Mouse (Mus musculus): ENCODE measurements around the gene Heatr5a.

Gene Heatr5a

DNA sequence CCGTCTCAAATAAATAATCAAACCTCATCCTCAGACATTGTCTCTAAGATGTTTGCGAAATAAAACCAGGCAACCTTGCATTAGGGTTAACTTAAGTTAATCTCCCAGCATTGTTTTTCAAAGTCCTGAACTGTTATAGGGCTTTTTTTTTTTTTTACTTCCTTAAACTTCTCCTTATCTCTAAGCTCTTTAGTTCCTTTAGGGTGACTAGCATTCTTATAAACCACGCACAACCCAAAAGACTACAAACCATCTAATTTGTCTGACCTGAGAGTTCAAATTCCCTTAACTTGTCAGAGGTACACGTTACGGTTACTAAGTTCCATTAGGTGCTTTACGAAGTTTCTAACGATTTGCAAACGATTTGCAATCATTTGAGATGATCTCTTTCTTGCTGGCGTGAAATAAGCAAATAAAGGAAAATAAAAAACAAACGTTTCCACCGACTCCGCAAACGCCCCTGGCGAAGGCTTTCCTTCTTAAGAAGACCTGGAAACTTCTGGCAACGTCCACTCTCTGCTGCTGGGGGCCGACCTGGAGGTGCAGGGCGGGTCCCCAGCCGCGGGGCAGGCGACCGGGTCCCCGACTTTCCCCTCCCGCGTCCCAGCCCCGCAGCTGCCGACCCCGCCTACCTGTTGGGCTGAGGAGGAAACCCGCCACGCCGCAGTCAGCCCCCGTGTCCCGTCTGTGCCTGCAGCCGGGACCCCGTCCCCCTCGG is 610 bp downstream of the Heatr5a start:
- no peak for DNase-seq

DNA sequence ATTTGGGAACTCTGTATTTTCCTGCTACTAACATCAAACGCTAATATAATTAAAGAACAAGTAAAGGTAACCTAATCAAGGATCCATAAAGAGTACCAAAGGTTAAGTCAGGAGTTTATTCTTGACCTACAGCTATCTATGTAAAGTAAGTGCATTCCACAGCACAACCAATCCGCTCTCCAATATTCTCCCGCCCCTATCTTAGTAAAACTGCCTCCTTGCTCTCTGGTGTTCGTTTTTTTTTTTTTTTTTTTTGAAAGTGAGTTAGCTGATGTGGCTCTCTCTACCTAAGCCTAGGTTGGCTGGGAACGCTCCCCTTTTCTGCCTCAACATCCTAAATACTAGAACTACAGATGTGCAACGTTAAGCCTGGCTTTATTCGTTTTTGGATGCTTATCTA is 1.2 kb downstream of the Heatr5a start:
- DNase-seq, result no peak

DNA sequence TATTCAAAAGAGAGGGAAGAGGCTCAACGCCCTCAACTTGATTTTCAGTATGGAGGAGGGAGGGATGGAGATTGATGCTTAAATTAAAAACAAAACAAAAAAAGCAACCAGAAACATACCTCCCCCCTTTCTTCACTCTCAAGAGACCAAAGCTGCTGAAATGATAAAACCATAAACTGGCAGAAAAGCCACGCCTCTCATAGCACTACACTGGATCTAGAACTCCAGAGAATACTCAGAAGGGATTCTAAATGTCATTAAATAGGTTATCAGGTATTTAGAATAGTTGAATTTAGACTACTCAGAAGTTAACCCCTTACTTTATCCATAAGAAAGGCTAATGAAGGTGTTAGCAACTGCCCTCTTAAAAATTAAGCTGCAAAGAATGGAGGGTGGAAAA is 2.0 kb downstream of the Heatr5a start:
- no peak for DNase-seq

DNA sequence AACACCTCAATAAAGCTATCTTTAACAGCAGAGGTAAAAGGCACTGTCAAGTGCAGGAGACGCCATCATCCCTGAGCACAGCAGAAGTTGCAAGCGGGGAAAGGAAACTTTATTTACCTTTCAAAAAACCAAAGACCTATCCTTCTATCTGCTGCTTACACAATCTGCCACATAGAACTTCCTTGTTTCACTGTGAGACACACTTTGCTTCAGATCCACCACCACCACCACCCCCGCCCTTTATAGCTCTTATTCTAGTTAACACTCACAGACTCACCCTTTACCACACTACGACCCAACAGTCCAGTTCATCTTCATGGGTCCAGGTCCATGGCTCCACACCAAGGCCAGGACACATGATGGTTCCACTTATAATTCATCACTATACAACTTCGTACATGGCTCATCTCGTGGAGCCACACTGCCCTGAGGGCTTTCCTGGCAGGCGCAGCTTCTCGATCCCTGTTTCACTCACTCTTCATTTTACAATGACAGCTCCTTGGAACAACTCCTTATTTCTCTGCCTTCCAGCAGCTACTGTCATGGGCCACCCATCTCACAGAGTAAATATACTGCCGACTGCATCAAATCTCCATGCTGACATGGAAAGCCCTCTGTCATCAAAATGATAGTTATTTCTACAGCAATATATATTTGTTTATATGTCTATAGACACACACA is 3.1 kb downstream of the Heatr5a start:
- DNase-seq, result no peak

DNA sequence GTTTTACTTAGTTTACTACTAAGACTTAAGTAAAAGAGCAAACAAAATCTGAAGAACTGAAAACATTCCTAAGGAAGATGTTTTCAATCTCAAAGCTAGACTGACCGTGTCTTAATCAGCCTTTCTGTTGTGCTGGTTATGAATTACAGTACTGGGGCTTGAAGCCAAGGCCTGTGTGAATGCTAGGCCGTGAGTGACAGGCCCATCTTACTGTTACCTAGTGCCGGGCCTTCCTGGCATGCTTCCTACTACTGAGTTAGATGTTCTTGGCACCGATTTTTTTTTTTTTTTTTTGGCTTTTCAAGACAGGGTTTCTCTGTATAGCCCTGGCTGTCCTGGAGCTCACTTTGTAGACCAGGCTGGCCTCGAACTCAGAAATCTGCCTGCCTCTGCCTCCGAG is 13.5 kb downstream of the Heatr5a start:
- no peak for DNase-seq

DNA sequence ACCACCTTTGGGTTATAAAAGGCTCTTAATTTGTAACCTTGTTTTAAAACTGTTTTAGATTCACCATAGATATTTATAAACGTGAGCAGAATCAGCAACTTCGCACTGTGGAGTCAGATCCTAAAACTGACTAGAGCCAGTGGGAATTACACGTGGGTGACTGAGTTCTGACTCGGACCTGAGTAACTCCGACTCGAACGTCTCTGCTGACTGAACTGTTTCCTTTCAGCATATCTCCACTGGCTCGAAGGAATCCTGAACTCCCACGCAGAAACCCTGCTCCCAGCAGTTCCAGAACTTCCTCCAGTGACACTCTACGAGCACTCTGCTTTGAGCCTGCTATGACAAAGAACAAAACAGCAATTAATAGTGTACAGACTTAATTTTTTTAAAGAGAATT is 18.8 kb downstream of the Heatr5a start:
- no peak for DNase-seq

DNA sequence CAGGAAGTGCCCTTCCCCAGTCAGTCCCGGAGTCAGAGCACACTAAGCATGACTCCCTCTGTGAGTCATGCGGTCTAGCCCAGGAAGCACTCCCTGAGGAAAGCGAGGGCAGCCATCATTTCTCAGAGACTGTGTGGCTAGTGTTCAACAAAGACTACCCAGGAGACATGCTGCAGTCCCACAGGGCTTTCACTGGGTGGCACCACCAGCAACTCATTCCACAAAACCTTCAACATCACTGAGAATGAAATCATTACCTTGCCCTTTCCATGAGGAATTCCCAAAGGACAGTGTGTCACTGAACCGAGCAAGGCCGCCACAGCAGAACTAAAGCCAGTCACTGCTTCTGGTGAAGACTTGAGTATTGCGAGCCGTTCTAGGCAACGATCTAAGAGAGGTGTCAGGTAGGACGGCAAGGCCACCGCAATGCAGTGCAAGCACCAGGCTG is 23.6 kb downstream of the Heatr5a start:
- DNase-seq, result no peak

DNA sequence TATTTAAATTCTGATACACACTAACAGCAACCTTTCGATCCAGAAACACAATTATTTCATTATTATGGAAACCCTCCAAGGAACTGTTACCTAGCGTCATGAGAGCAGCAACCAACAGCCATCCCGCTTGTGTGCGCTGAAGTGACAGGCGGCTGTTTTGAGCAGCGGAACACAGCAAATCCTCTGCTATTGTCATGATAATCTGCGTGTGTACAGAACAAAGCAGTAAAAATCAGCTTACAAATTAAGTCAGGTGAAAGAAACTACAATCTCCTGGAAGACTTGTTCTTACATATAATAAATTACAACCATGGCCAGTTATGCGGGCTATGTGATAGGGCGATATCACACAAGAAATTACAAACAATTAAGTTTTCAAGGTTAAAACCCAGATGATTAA is 25.8 kb downstream of the Heatr5a start:
- no peak for DNase-seq

DNA sequence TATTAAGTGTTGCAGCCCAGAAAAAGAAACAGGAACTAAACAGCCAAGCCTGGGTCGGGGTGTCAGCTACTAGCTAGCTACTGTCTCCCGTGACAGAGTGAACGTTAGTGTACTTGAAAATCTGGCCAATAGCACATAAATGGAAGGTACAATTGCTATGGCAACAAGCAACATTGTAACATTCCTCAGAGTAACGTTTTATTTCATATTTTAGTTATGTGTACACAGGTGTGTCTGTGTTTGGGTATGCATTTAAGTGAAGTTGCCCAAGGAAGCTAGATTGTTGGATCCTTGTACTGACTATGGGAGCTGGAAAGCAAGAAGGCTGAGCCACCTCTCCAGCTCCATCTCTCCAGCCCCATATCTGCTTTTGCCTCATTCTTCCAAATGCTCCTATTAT is 31.3 kb downstream of the Heatr5a start:
- DNase-seq, result no peak

DNA sequence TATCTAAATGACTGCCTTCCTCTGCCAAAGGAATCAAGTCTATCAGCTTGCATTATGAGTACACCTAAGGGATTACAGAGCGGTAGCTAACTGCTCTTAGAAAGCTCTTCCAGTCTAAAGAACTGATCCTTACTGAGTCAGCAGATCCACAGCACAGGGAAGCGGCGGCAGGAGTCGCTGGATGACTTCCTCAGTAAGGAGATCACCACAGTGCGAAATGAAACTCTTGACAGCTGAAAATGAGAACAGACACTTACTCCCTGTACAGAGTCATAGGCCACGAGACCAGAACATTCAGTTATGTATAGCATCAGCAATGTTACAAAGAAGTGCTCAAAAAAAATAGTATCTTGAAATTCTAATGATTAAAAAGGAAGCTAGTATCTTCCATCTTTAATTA is 33.2 kb downstream of the Heatr5a start:
- no peak for DNase-seq

DNA sequence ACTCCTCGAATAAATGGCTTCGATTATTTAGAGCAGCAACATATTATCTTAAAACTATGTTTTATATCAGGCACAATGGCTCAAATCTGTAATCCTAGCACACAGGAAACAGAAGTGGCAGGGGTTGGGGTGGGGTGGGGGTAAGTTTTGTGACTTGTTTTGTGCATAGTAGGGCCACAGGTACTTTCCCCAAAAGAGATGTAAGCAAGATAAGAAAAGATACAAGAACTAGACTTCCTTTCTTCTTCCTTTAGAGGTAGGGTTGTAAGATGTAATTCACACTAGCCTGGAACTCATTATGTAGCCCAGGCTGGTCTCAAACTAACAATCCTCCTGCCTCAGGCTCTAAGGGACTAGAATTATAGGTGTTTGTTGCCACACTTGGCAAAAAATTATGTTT is 41.5 kb downstream of the Heatr5a start:
- no peak for DNase-seq

DNA sequence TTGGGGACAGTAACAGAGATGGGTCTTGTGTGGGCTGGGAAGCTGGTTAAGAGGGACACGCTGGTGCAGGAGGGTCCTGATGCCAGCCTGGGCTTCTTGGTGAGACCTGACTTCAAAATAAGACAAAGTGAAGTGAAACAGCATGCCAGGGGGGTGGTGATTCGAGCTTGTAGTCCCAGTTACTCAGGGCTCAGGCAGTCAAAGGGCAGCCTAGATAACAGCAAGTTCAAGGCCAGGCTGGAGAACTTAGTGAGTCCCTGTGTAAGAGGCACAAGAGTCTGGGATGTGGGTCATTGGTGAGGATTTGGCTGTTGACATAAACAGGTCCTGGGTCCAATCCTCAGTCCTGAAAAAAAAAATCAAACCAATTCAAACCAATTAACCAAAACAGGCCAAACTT is 53.9 kb downstream of the Heatr5a start:
- no peak for DNase-seq

DNA sequence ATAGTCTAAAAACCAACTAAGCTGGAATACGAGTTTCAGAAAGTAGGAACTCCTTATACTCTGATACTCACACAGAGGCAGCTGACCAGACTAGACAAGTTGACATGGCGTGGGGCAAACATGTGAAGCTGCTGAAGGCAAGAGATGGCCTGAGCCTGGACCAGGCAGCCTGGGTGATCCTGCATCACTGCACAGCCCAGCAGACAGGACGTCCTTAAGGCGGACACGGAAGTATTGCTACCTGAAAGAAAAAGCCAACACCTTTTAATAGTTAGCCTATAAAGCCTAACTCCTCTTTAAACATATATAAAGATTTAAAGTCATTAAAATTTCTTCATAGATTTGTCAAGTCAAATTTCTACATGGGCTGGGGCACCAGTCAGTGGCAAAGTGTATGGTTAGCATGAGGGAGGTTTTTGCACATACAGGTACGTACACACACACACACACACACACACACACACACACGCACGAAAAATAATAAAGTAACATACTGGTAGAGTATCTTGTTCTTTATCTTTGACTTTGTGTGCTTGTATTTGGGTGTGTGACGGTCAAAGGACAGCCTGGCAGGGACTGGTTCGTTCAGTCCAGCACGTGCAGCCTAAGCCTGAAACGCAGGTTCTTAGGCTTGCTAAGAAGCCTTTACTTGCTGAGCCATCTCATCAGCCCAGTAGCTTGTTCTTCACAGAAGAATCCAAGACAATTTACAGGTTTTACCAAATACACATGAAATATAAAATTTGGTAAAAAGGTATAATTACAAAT is 56.0 kb downstream of the Heatr5a start:
- no peak for DNase-seq

DNA sequence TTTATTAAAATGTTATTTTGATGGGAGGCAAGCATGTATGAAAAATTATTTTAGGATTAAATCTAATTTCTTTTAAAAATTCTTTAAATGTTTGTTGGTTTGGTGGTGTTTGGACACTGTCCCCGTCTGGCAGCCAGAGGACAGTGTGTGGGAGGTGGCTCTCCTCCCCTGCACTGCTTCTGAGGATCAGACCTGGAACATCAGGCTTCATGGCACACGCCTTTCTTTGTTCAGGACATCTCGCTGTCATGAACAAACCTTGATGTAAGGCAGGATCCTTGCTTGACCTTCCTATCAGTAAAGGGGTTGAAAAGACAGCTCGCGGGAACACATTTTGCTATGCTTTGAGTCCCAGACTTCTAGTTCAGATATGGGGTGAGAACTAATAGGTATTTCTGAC is 61.9 kb downstream of the Heatr5a start:
- DNase-seq, result no peak

DNA sequence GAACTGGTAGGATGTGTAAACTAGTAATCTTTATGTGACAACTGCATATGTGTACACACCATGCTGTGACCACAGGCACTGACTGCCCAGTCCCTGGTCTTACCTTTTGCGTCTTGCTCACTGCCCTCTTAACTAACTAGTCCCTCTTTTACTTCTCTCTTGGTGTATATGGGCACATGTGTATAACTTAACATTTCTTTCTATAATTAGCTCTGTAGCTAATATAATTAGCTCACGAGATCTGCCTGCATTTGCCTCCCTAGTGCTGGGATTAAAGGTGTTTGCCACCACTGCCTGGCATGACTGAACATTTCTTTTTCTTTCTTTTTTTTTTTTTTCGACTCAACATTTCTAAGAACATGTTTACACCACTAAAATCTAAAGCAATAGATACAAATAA is 63.6 kb downstream of the Heatr5a start:
- no peak for DNase-seq

DNA sequence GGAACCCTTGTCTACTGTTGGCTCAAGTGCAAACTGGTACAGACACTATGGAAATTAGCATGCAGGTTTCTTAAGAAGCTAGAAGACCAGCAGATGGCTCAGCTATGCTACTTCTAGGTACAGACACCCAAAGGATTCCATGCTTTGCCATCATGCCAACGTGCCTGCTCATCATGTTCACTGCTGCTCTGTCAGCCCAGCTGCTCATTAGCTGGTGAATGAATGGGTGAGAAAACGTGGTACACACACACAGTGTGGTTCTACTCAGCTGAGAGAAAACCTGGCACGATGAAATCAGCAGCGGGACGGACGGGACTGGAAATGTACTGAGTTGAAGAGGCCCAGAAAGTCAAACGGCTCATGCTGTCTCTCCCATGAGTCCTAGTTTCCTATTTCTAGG is 70.6 kb downstream of the Heatr5a start:
- DNase-seq, result no peak

DNA sequence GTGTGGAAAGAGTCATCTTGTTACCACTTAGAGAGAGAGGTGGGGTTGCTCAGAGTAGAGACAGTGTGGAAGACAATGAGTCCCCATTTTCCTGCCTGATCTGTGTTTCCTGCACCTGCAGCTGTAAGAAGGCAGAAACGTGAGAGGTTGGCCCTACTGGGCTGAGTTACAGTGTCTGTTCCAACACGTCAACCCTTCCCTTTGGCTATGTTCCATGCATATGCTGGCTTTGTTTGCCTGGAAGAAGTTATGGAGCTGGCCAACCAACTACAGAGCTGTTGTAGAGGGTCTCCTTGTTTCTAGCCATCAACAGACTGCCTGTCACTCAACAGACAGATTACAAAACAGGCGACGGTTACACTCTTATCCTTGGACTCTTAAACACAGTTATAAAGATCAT is 74.2 kb downstream of the Heatr5a start:
- DNase-seq, result no peak

DNA sequence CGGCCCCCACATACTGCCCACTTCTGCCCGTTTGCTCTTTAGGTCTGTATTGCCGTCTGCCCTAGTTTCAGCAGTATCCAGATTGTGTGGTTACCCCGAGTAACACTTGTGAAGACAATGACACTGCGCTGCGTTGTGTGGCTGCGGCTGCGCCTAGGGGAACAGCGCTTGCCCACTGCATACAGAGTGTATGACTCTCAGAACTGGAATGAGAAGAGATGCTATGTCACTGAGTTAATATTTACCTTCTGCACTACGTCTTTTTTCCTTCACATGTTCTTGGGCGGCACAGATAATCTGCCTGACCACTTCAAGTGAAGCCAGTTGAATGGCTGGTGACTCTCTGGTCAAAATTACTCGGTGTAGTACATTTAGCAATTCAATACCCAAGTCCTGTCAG is 82.5 kb downstream of the Heatr5a start:
- DNase-seq, result no peak

DNA sequence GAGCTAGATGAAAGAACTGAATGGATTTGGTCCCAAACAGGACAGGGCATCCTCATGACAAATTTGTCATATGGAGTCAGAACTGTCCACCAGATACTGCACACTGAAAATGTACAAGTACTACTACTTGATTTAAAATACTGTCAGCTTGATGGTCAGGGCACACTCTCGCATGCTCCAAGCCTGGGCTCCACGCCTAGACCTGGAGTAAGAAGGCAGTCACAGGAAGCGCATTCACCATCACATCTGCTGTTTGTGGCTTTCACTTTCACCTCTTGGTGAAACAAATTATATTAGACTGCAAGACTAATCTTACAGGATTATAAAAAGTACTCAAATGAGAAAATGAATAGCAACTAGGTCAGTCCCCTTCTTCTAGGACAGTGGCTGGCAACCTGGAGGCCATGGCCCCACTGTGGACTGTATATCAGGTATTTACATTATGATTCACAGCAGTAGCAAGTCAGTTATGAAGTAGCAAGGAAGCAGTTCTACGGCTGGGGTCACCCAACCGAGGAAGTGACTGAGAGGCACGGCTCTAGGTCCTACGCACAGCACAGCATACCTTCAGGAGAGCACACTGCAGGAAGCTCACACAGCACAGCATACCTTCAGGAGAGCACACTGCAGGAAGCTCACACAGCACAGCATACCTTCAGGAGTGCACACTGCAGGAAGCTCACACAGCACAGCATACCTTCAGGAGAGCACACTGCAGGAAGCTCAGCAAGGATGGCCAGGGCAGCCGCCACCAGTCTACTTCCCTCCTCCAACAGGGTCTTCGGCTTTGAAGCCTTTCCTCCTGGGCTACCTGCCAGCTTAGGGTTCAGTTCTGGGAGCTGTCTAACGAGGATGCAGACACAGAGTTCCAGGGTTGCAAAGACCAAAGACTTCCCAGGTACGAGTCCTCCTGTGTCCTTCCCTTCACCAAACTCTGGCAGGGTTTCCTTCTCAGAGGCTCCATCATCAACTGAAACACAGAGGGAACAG is 83.5 kb downstream of the Heatr5a start:
- DNase-seq, result no peak

DNA sequence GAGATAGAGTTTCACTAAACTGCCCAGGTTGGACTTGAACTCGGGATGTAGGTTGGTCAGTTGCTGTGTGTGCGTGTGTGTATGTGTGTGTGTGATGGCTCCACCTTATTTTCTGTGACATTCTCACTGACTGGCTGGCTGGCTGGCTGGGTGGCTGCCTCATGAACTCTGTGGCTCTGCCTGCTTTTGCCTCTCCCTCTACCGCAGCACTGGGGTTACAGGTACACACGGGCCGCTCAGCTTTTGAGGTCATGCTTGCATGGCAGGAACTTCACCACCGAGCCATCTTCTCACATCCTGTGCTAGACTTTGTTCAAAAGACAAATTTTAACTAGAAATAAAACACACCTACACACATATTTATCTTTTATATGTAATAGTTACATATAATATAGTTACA is 84.8 kb downstream of the Heatr5a start:
- DNase-seq, result no peak

DNA sequence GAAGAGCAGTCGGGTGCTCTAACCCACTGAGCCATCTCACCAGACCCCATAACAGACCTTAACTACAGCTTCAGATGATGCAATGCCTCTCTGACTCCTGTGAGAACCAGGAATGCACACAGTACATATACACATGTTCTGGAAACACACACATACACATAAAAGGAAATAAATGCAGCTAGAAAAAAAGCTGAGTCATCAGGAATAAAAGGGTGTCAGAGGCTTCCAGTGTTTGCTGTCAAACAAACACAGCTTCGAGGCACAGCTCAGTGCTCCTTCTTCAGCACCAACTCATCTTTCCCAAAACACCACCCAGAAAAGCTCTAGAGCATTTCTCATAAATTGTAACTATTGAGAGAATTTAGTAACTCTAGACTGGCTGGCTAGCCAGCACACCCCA is 86.3 kb downstream of the Heatr5a start:
- DNase-seq, result no peak

DNA sequence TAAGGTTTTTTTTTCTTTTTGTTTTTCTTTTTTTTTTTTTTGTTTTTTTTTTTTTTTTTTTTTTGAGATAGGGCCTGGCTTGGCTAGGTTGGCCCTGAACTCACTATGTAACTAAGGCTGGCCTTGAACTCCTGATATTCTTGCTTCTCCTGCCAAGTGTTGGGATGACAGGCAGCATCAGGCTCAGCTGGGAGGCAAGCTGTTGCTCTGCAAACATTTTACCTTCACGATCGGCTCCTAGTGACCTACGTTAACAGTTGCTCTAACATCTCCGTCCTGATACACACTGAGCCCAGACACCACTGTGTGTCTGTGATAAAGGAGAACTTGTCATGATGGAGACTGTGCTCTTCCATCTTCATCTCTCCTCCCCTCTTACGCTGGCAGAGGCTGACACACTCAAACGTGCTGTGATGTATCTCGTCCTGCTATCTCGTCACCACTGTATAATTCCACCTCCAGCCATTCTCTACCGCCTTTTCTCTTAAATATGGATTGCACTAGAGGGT is 87.8 kb downstream of the Heatr5a start:
- DNase-seq, result no peak

All from kidney, adult 18-20 months (tissue).